Mouse (Mus musculus) spleen, adult 2 months (tissue): ENCODE results near the gene Dctn1. TPM values are rescaled to one million over a fixed set of nuclear protein-coding genes. Genes with fewer than 3 reads are reported as not detected.
A peak's percentile ranks its signal among the peaks of the same experiment; 100 is the strongest.

Source experiments
- DNase-seq, 2 experiments: peaks; one replicate each; pipeline versions ENCODE4 v3.0.0 to v3.0.0-alpha.2; 2012 to 2021; ENCODE audit warnings: low spot score in 2 of 2, low read depth in 1 of 2
- H3K27ac ChIP-seq: fragments of 200-500 bp; 2 replicates; pipeline ENCODE4 v1.5.1; 2012; ENCODE audit warnings: low read length, inconsistent platforms; ENCODE audit not compliant: insufficient read depth
- H3K27me3 ChIP-seq: fragments of 200-500 bp; 2 replicates; pipeline ENCODE4 v1.6.1; 2012; ENCODE audit warnings: mild to moderate bottlenecking, moderate library complexity, low read length, inconsistent platforms; ENCODE audit not compliant: control insufficient read depth, insufficient read depth
- H3K36me3 ChIP-seq: fragments of 200-500 bp; 2 replicates; pipeline ENCODE4 v1.6.1; 2012; ENCODE audit warnings: mild to moderate bottlenecking, low read length, inconsistent platforms; ENCODE audit not compliant: control insufficient read depth, insufficient read depth
- H3K4me1 ChIP-seq: fragments of 200-500 bp; 2 replicates; pipeline ENCODE4 v1.6.1; 2011; ENCODE audit warnings: inconsistent platforms; ENCODE audit not compliant: control insufficient read depth, insufficient read depth, insufficient read length
- H3K4me3 ChIP-seq: fragments of 200-500 bp; 2 replicates; pipeline ENCODE4 v1.5.1; 2011; ENCODE audit warnings: mild to moderate bottlenecking, inconsistent platforms; ENCODE audit not compliant: insufficient read depth, insufficient read length; ENCODE audit errors: extremely low read depth
- CTCF ChIP-seq: fragments of 200-500 bp; IDR thresholded peaks from 2 replicates; pipeline ENCODE4 v1.5.1; 2011; ENCODE audit warnings: mild to moderate bottlenecking, inconsistent platforms; ENCODE audit not compliant: insufficient read depth, insufficient read length, insufficient replicate concordance; ENCODE audit errors: extremely low read depth
- POLR2A ChIP-seq: fragments of 200-500 bp; IDR thresholded peaks from 2 replicates; pipeline ENCODE4 v1.6.1; 2011; ENCODE audit warnings: low read depth, low read length, inconsistent platforms
- WGBS: fragments of 180-500 bp; shearing (Covaris S2); methylation state at CpG from one replicate; pipeline ENCODE4 v1.1.7; 2018; 5-methylcytosine and 5-hydroxymethylcytosine counted together
- polyA plus RNA-seq: library from polyadenylated mRNA; depleted of rRNA; stranded (reverse); fragments of >200 nt; gene quantifications from 2 replicates; pipeline ENCODE4 v1.2.3, GENCODE M21; 2012

Dctn1 gene
- polyA plus RNA-seq, 1 experiment, result 69.0 TPM

GRCm38 (mm10) chr6:83119734-83120051 is 46.0 kb upstream of the Dctn1 start:
- peaks cover 28% of the 10 kb centered on the region for H3K4me1 ChIP-seq

DNA sequence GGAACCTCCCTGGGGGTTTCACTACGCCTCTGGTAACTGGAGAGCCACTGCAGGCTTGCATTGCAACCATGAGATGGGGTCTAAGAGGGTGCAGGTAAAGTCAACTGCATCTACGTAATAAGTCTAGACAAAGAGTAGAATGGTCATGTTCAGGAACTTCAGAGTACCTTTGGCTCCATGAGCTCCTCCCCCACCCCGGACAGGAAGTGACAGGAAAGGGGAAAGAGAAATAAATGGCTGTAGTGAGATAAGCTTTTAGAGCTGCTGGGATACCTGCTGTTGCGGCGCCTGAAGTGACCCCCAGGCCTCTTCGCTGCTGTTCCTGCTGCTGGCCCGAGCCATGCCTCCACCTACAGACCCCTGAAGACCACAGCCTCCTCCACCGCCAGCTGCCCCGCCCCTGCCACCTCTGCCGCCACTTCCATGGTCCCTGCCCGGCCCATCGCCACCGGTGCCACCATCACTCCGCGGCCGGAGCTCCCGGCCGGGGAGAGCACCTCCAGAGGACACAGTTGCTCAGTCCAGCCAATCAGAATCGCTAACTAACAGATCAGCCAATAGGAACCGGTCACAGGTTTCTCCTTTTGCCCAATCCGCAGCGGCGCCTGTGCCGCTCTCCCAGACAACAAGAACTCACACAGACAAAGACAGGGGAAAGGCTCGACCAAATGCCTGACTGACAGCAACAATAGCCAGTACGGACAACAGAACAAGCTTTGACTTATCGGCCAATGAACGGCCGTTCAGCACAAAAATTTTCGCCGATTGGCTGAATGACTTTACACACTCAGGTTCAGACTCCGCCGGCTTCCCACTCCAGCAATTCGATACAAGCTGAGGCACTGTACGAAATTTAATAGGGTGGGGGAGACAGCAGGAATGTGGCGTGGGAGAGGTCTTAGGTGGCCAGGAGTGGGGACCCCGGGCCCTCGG is 44.5 kb upstream of the Dctn1 start, which contains the start of gene Wbp1:
Gene Wbp1 (minus strand): TSS at position 630 of the 933 bp plus-strand sequence.
- under 1% methylated on average over 38 of the region's 38 CpGs for WGBS
- peaks cover 2% of the 10 kb centered on the region for H3K36me3 ChIP-seq
- H3K27me3 ChIP-seq, result no peaks in the 10 kb centered on the region
- DNase-seq, result peak; percentile 93 to 98
- H3K4me1 ChIP-seq, result peaks cover 26% of the 10 kb centered on the region
- TF ChIP-seq POLR2A (peak; percentile 64), CTCF (no peak)
- peak within 1 kb of the TSS; percentile 79 for H3K27ac ChIP-seq
- peak within 1 kb of the TSS; percentile 83 for H3K4me3 ChIP-seq

More at GRCm38 (mm10) chr6:83119734-83120051, 46.0 kb upstream of the Dctn1 start:
- TF ChIP-seq POLR2A (no peak), CTCF (no peak)
- H3K27me3 ChIP-seq, result no peaks in the 10 kb centered on the region
- WGBS, result 44% methylated on average over 7 of the region's 7 CpGs
- H3K27ac ChIP-seq, result no peak overlapping the region
- DNase-seq, result no peak
- H3K4me3 ChIP-seq, result no peak overlapping the region
- peaks cover 2% of the 10 kb centered on the region for H3K36me3 ChIP-seq

DNA sequence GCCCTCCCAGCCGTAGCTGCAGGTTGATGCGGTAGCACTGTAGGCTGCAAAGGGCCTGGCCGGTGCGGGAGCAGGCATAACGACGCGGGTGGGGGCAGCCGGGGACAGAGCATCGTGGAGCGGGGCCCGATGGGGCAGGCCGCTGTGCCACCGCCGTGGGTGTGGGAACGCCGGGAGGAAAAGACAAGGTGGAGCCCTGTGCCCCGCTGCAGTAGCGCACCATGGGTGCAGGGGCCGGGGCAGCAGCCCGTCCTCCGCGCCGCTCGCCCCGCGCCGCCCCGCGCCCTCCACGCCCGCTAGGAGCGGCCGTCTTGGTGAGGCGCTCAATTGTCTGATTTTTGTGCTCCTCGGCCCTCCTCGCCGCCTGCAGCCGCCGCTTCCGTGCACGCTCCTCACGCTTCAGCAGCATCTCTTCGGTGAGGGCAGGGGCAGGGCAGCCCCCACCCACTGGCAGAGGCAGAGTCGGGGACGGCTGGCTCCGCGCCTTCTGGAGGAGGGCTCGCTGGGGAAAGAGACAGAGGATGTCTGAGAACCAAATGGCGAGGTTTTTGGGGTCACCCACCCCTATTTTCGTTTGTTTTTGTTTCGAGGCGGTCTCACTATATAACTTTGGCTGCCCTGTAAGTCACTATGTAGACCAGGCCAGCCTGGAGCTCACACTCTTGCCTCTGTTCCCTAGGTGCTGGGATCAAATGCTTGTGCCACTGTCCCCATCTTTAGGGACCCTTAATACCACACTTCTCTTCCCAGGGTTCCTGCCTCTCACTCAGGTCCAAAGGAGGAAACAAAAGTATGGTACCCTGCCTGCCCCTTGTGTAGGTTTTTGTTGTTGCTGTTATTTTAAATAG is 43.6 kb upstream of the Dctn1 start:
- Histone ChIP-seq H3K27me3 (no peaks in the 10 kb centered on the region), H3K4me1 (peaks cover 26% of the 10 kb centered on the region), H3K27ac (peak overlapping the region; percentile 74), H3K36me3 (peaks cover 1% of the 10 kb centered on the region), H3K4me3 (peak overlapping the region; percentile 65)
- WGBS, result 4% methylated on average over 52 of the region's 52 CpGs
- TF ChIP-seq CTCF (no peak), POLR2A (no peak)
- DNase-seq, result no peak

- no peak overlapping the region for H3K4me3 ChIP-seq
Measured at GRCm38 (mm10) chr6:83122961-83123360, 42.8 kb upstream of the Dctn1 start.

DNA sequence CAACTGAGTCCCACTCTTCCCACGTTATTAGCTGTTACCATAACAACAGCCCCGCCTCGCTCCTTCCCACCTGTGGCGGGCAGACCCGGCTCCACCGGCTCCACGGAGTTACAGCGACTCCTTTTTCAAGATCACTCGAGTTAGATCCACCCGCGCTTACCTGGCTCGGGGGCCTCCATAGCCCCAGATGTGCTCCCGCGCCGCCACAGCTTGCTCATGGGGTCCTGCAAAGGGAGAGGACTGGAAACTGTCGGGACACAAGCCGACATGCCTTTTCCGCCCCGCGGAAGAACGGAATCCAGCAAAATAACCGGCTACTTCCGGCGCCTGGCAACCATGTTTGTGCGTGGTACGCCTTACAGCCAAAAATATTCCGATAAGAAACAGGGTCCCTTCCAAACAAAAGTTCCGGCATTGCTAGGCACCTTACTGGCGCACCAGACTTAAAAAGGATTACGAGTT is 40.8 kb upstream of the Dctn1 start:
- under 1% methylated on average over 30 of the region's 30 CpGs for WGBS
- Histone ChIP-seq H3K4me3 (peak overlapping the region; percentile 88), H3K27ac (peak overlapping the region; percentile 69), H3K36me3 (no peaks in the 10 kb centered on the region), H3K27me3 (no peaks in the 10 kb centered on the region), H3K4me1 (peaks cover 20% of the 10 kb centered on the region)
- no peak for TF ChIP-seq CTCF
- peak; percentile 26; the same call in 1 of the 2 replicates for TF ChIP-seq POLR2A
- peak; percentile 85 to 94 for DNase-seq

More at GRCm38 (mm10) chr6:83122961-83123360, 42.8 kb upstream of the Dctn1 start:
- TF ChIP-seq POLR2A, result no peak
- no peak for TF ChIP-seq CTCF
- Histone ChIP-seq H3K27ac (no peak overlapping the region), H3K4me1 (peaks cover 26% of the 10 kb centered on the region), H3K27me3 (no peaks in the 10 kb centered on the region), H3K36me3 (no peaks in the 10 kb centered on the region; the same call in 1 of the 2 replicates)
- DNase-seq, result no peak
- WGBS, result 92% methylated on average over 5 of the region's 5 CpGs

DNA sequence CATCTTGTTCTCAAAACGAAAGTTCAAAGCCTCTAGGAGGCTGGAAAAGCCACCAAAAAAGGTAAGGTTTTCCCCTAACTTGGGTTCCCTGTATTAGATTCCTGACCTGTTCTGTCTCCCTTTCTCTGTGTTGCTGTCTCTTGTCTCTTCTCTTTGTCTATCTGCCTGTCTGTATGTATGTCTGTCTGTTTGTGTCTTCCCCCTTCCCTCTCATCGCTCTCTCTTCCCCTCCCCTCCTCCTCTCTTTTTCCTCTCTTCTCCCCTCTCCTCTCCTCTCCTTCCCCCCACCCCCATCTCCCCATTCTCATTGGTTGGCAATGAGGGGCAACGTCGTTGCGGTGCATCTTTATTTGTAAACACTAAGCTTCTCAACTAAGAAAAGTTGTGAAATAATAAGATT is 40.4 kb upstream of the Dctn1 start, which contains the start of gene Ino80b:
Gene Ino80b (minus strand): TSS at position 101 of the 400 bp plus-strand sequence.
- Histone ChIP-seq H3K27ac (peak within 1 kb of the TSS; percentile 69), H3K4me3 (peak within 1 kb of the TSS; percentile 88), H3K4me1 (peaks cover 17% of the 10 kb centered on the region), H3K36me3 (no peaks in the 10 kb centered on the region), H3K27me3 (no peaks in the 10 kb centered on the region)
- TF ChIP-seq CTCF, result no peak
- TF ChIP-seq POLR2A, result no peak
- WGBS, result 36% methylated on average over 5 of the region's 5 CpGs
- no peak for DNase-seq
